Mouse (Mus musculus): ENCODE measurements at regions not wholly inside any gene's neighbourhood (a gene's known extent, or its start where the extent isn't known, plus 50 kb on each side); places are given as distances from the start of the nearest gene placed in this dataset.

DNA sequence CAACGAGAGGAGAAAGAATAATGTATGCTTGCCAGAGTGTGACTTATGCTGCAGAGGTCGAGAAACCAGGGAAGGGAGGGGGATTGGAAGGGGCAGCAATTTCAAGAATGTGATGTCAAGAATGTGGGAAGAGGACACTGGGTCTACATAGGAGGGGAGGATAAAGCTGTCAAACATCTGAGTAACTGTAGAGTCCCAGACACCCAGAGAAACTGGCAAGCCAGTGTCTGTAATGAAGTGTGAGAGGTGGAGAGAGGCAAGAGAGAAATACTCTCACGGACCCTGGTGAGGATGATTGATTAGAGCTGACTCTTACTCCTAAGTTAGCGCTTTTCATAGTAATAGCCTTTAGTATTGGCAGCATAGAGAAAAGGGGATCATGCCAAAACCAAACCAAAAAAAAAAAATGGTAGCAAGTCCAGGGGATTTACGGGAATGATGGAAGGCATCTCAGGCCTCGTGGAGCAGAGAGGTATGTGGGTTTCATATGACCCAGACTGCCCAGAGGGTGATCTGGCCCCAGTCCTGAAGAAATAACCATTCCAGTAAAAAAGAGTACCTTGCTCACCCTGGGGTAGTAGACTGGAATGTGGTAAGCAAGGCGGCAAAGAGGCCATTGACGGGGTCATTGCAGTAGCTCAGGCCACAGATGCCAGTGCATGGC lies 146.2 kb upstream of the Serp2 start:
- Histone ChIP-seq H3K4me1 (no peaks in the 10 kb centered on the region), H3K36me3 (no peaks in the 10 kb centered on the region), H3K27ac (replicated peaks) (no peak overlapping the region), H3K27me3 (no peaks in the 10 kb centered on the region), H3K9ac (replicated peaks) (no peak overlapping the region), H3K4me3 (no peak overlapping the region), H3K4me2 (replicated peaks) (no peak overlapping the region), H3K9me3 (no peaks in the 10 kb centered on the region)
- ATAC-seq (replicated peaks), result no peak
- 85% methylated on average over 8 of the region's 8 CpGs for WGBS

DNA sequence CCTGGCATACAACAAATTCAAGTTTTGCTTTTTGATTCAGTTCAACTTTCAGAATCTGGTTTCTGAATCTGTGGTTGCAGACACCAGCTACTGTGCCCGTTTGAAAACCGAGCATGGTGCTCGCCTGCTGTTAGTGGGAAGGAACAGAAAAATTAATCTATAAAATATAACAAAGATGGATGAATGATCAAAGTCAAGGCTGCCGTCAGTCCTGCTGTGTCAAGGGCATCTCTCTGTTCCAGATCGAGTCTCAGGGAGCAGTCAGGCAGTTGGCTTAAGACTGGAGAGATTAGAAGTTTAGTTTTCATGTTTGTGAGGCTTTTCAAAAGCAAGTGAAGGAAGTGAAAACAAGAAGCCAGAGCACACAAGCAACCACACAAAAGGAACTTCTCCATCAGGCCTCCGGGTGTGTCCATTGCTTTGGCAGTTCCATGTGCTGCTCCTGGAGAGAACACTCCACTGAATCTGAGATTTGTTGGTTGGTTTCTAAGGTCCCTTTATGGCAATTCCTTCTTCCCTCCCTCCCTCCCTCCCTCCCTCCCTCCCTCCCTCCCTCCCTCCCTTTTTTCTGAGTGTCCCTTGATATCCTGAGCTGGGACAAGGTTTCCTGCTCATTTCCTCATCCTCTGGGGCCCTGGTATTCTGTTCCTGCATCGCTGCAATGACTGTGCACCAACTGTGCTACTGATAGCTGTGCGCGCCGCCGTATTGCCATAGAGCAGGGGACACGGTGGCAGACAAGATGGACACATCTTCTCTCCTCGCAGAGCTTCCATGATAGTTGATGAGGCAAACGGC lies 145.4 kb upstream of the Serp2 start:
- no peaks in the 10 kb centered on the region for H3K27me3 ChIP-seq
- no peaks in the 10 kb centered on the region for H3K4me1 ChIP-seq
- H3K9ac ChIP-seq (replicated peaks), result no peak overlapping the region
- no peaks in the 10 kb centered on the region for H3K36me3 ChIP-seq
- 79% methylated on average over 14 of the region's 14 CpGs for WGBS
- H3K4me3 ChIP-seq, result no peak overlapping the region
- no peaks in the 10 kb centered on the region for H3K9me3 ChIP-seq
- H3K27ac ChIP-seq (replicated peaks), result no peak overlapping the region
- ATAC-seq (replicated peaks), result no peak
- H3K4me2 ChIP-seq (replicated peaks), result no peak overlapping the region

DNA sequence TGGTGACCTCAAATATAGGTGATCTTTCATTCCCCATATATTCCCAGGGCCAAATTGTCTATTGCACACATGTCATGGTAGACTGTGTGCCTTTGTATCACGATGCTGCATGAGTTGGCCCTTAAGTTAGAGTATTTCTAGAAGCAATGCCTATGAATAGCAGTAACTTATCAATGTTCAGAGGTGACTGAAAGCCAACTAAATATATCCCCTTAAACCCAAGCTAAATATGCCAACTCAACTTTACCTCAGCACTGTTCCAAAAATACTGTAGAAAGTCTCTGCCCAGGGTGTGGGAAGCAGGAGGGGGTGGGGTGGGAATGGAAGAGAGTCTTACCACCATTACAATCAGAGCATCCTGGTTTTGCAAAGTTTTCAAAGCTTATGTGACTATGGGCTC lies 144.6 kb upstream of the Serp2 start:
- no peak for ATAC-seq (replicated peaks)
- no peaks in the 10 kb centered on the region for H3K4me1 ChIP-seq
- no peaks in the 10 kb centered on the region for H3K27me3 ChIP-seq
- WGBS, result 85% methylated on average over 1 of the region's 1 CpGs
- H3K4me3 ChIP-seq, result no peak overlapping the region
- H3K4me2 ChIP-seq (replicated peaks), result no peak overlapping the region
- H3K9me3 ChIP-seq, result no peaks in the 10 kb centered on the region
- H3K36me3 ChIP-seq, result no peaks in the 10 kb centered on the region
- no peak overlapping the region for H3K9ac ChIP-seq (replicated peaks)
- no peak overlapping the region for H3K27ac ChIP-seq (replicated peaks)

DNA sequence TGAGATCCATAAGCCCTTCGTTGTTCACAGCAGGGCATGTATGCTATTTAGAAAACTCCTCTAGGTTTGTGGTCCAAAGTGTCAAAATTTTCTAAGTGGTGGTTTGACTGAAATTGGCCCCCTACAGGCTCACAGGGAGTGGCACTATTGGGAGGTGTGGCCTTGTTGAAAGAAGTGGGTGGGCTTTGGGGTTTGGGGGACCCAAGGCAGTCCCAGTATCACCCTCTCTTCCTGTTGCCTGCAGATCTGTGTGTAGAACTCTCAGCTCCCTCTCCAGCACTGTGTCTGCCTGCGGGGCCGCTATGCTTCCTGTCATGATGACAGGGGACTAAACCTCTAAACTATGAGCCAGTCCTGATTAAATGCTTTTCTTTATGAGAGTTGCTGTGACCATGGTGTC lies 144.1 kb upstream of the Serp2 start:
- Histone ChIP-seq H3K36me3 (no peaks in the 10 kb centered on the region), H3K4me3 (no peak overlapping the region), H3K27me3 (no peaks in the 10 kb centered on the region), H3K4me1 (no peaks in the 10 kb centered on the region), H3K9me3 (no peaks in the 10 kb centered on the region), H3K4me2 (replicated peaks) (no peak overlapping the region), H3K27ac (replicated peaks) (no peak overlapping the region), H3K9ac (replicated peaks) (no peak overlapping the region)
- WGBS, result 80% methylated on average over 3 of the region's 3 CpGs
- no peak for ATAC-seq (replicated peaks)

DNA sequence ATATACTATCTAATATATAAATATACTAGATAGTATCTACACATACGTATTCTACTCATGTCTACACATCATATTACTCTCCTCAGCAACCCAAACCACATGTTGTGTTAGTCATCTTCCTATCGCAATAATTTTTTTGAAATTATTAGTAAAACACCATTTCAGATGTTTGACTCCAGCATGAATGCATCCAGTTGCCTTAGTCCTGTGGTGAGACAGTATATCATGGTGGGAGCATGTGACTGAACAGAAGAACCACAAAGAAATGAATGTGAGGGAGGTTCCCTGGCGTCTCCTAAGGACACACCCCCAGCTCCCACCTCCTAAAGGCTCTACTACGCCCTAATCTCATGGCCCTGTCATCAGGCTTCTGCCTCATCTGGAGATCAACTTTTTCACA lies 143.5 kb upstream of the Serp2 start:
- no peak overlapping the region for H3K9ac ChIP-seq (replicated peaks)
- no peaks in the 10 kb centered on the region for H3K36me3 ChIP-seq
- H3K4me1 ChIP-seq, result no peaks in the 10 kb centered on the region
- no peak overlapping the region for H3K4me2 ChIP-seq (replicated peaks)
- no peak overlapping the region for H3K27ac ChIP-seq (replicated peaks)
- no peaks in the 10 kb centered on the region for H3K27me3 ChIP-seq
- 90% methylated on average over 4 of the region's 4 CpGs for WGBS
- no peak overlapping the region for H3K4me3 ChIP-seq
- H3K9me3 ChIP-seq, result no peaks in the 10 kb centered on the region
- ATAC-seq (replicated peaks), result no peak

DNA sequence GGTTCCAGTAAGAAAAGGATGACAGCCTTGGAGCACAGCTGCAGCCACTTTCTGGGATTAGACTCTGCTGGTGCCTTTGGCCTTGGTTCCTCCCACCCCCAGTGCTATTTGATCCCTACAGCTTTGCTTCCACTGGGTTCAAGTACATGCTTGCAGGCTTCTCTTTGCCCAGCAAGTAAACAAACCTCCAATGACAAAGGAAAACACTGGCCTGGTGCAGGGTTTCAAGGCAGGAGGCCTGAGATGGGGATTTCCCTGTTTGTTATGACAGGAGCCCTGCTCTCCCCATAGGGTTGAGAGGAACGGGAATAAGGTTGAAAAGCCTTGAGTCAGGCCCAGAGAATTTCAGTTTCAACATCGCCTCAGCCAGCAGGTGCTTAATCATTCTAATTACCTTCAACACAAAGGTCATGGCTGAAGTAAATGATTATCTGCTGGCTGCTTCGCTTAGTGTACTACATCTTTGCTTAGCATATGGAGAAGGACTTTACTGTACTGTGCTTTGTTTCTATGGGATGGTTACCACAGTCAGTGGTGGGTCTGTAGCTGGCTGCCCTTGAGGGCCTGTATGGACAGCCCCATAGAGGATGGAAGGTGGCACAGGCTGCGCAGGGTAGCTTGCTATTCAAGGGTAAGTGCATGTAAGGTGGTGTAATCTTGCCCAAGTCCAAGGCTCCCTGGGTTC lies 142.2 kb upstream of the Serp2 start:
- Histone ChIP-seq H3K27me3 (no peaks in the 10 kb centered on the region), H3K4me1 (no peaks in the 10 kb centered on the region), H3K4me3 (no peak overlapping the region), H3K27ac (replicated peaks) (no peak overlapping the region), H3K4me2 (replicated peaks) (no peak overlapping the region), H3K9ac (replicated peaks) (no peak overlapping the region), H3K9me3 (no peaks in the 10 kb centered on the region), H3K36me3 (no peaks in the 10 kb centered on the region)
- ATAC-seq (replicated peaks), result no peak
- WGBS, result 42% methylated on average over 4 of the region's 4 CpGs

DNA sequence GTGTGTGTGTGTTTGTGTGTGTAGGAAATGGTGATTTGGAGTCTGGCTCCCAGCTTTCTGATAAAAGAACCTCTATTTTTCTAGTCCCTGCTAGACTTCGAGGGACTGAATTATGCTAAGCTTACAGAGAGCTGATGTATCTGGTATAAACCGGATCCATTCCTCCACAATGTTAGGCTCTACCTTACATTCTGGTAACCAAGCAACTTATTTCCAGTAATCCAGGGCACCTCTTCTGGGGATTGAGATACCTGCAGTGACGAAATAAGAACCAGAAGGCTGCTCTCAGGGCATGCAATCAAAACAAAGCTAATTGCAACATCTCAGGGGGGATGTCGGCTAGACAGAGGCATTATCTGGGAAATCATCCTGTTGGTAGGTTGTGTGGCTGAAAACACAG lies 140.0 kb upstream of the Serp2 start:
- H3K36me3 ChIP-seq, result no peaks in the 10 kb centered on the region
- H3K27me3 ChIP-seq, result no peaks in the 10 kb centered on the region
- 55% methylated on average over 4 of the region's 4 CpGs for WGBS
- H3K9me3 ChIP-seq, result no peaks in the 10 kb centered on the region
- no peak for ATAC-seq (replicated peaks)
- H3K4me3 ChIP-seq, result no peak overlapping the region
- H3K4me2 ChIP-seq (replicated peaks), result no peak overlapping the region
- no peak overlapping the region for H3K9ac ChIP-seq (replicated peaks)
- H3K27ac ChIP-seq (replicated peaks), result no peak overlapping the region
- H3K4me1 ChIP-seq, result no peaks in the 10 kb centered on the region

DNA sequence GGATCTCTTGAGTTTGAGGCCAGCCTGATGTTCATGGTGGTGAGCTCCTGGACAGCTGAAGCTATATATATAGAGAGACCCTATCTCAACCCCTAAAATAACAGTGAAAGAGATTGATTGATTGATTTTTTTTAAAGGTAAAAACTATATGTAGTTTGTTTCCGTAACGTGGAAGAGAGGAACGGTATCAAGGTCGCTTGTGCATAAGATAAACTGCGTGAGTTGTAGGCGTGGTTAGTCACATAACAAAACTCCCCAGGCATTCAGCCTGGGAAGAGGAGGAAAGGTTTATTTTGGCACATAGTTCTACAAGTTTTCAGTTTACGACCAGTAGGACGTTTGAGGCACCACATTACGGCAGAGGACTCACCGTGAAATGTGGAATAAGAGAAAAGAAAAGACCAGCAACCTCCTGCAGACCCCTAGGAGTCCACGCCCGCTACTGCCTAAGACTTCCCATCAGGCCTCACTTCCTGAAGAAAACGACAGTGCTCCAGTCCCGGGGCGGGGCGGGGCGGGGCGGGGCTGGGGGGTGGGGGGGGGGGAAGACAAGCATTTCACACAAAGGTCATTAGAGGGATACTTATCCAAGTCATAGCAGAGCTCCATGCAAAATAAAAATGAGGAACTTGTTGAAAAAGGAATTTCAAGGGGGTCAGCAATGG lies 139.1 kb upstream of the Serp2 start:
- Histone ChIP-seq H3K4me3 (no peak overlapping the region), H3K4me2 (replicated peaks) (no peak overlapping the region), H3K27me3 (no peaks in the 10 kb centered on the region), H3K27ac (replicated peaks) (no peak overlapping the region), H3K36me3 (no peaks in the 10 kb centered on the region), H3K9me3 (no peaks in the 10 kb centered on the region), H3K9ac (replicated peaks) (no peak overlapping the region), H3K4me1 (no peaks in the 10 kb centered on the region)
- WGBS, result 82% methylated on average over 18 of the region's 18 CpGs
- no peak for ATAC-seq (replicated peaks)

DNA sequence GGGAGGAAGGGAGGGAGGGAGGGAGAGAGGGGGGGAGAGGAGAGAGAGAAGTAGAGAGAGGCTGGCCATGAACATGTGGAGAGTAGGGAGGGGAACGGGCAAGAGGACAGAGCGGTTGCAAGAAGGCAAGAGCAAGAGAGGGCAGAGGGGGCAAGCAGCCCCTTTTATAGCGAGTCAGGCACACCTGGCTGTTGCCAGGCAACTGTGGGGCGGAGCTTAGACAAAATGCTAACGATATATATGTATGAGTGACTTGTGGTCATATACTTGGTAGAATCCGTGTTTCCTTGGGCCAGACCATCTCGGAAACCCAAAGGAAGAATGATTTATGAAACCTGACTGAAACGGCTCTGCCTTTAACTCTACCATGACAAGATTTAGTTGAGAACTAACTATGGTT lies 138.2 kb upstream of the Serp2 start:
- no peaks in the 10 kb centered on the region for H3K27me3 ChIP-seq
- no peak overlapping the region for H3K4me3 ChIP-seq
- no peaks in the 10 kb centered on the region for H3K4me1 ChIP-seq
- H3K27ac ChIP-seq (replicated peaks), result no peak overlapping the region
- no peak overlapping the region for H3K4me2 ChIP-seq (replicated peaks)
- WGBS, result 89% methylated on average over 8 of the region's 8 CpGs
- H3K9me3 ChIP-seq, result no peaks in the 10 kb centered on the region
- no peaks in the 10 kb centered on the region for H3K36me3 ChIP-seq
- no peak for ATAC-seq (replicated peaks)
- no peak overlapping the region for H3K9ac ChIP-seq (replicated peaks)

DNA sequence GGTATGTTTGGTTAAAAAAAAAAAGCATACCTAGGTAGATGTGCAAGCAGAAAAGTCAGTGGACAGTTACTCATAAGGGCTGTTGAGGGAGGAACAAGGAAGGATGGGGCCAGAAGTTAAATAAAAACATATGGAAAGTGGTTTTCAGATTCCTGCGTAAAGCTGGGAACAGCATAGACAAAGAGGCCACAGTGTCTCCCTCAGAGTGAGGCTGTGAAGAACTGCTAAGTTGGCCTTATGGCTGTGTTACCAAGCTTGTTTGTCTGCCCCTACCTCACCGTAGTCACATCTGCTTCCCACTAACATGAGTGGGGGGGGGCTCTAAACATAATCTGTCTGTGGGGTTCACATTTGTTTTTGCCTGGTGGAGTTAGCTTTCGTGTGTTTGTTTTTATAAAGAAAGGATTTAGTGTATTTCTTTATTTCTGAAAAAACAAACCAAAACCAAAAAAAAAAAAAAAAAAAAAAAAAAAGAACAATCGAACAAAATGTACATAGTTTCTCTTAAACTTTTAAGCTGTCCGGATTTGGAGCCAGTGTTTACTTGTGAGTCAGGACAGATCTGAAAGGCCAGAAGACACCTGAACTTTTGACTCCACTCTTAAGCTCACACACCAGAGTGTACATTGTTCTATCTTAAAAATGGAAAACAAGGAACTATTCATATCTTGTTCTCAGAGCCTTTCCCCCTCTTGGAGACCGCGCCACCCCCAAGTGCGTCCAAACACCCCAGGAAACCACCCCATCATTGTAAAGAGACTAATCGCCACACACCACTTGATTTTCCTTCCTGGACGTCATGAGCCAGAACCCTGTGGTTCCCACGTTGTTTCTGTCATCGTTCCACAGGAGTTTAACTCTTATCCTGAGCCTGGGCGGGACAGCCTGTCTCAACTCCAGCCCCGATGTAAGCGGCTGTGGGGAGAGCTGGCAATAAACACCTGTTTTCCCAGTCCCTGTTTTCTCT lies 136.9 kb upstream of the Serp2 start:
- H3K9ac ChIP-seq (replicated peaks), result no peak overlapping the region
- no peaks in the 10 kb centered on the region for H3K36me3 ChIP-seq
- no peaks in the 10 kb centered on the region for H3K9me3 ChIP-seq
- H3K27me3 ChIP-seq, result no peaks in the 10 kb centered on the region
- H3K4me3 ChIP-seq, result no peak overlapping the region
- ATAC-seq (replicated peaks), result no peak
- 0 out of 2 replicates have a peak overlapping the region, but pooled peaks have one; percentile 3 for H3K27ac ChIP-seq (replicated peaks)
- WGBS, result 56% methylated on average over 15 of the region's 15 CpGs
- H3K4me1 ChIP-seq, result no peaks in the 10 kb centered on the region
- H3K4me2 ChIP-seq (replicated peaks), result no peak overlapping the region

DNA sequence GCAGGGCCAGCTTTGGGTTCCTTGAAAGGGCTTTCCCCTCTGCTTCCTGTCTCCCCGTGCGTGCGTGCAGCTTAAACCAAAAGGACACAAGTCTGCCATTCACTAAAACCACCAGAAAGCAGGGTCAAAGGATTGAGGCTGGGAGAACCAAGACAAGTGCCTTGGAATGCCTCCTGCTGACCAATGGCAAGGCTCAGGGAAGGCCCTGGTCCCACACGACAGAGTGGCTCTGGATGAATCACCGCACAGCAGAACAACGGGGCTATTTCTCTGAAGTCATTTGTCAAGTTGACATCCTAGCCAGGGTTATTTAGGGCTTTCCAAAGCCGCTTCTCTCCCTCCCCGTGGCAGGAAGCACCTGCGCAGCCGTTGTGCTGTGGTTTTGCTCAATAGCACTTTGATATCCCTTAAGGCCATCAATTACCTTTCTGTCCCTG lies 131.3 kb upstream of the Serp2 start:
- no peaks in the 10 kb centered on the region for H3K36me3 ChIP-seq
- 46% methylated on average over 10 of the region's 10 CpGs for WGBS
- no peaks in the 10 kb centered on the region for H3K9me3 ChIP-seq
- H3K9ac ChIP-seq (replicated peaks), result no peak overlapping the region
- no peak; the same call in 1 of the 2 replicates for ATAC-seq (replicated peaks)
- no peak overlapping the region for H3K27ac ChIP-seq (replicated peaks)
- no peak overlapping the region for H3K4me3 ChIP-seq
- peaks cover 9% of the 10 kb centered on the region; the same call in 1 of the 2 replicates for H3K4me1 ChIP-seq
- no peaks in the 10 kb centered on the region for H3K27me3 ChIP-seq
- H3K4me2 ChIP-seq (replicated peaks), result no peak overlapping the region
